Mouse (Mus musculus) olfactory bulb, adult 2 months (tissue): Measurements from ENCODE around the gene Spc24.

Experiments used
- CTCF ChIP-seq: fragments of 200-500 bp; IDR thresholded peaks from 2 replicates; pipeline ENCODE4 v1.5.1; 2012; ENCODE audit warnings: low read depth, mild to moderate bottlenecking, low read length, moderate library complexity; ENCODE audit not compliant: insufficient read depth
- POLR2A ChIP-seq: fragments of 200-500 bp; IDR thresholded peaks from 2 replicates; pipeline ENCODE4 v1.6.1; 2012; ENCODE audit warnings: mild to moderate bottlenecking, low read depth, low read length, moderate library complexity; ENCODE audit not compliant: insufficient read depth

DNA sequence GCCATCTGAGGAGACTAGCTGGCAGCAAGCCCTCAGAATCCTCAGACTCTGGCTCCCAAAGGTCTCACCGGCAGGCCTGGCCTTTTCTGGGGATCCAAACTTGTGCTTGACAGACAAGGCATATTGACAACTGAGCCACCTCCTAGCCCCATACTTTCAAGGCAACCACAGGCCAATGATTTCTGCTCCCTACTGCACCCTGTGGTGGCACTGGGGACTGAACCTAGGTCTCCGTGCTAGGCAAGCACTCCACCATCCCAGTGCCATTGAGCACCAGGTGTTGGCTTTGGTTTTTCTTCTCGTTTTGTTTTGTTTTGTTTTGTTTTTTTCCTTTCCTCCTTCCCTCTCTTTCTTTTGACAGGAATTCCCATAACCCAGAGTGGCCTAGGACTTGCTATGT lies 48.5 kb upstream of the Spc24 start:
- TF ChIP-seq POLR2A (no peak), CTCF (no peak)
